In the genomic region with DNA sequence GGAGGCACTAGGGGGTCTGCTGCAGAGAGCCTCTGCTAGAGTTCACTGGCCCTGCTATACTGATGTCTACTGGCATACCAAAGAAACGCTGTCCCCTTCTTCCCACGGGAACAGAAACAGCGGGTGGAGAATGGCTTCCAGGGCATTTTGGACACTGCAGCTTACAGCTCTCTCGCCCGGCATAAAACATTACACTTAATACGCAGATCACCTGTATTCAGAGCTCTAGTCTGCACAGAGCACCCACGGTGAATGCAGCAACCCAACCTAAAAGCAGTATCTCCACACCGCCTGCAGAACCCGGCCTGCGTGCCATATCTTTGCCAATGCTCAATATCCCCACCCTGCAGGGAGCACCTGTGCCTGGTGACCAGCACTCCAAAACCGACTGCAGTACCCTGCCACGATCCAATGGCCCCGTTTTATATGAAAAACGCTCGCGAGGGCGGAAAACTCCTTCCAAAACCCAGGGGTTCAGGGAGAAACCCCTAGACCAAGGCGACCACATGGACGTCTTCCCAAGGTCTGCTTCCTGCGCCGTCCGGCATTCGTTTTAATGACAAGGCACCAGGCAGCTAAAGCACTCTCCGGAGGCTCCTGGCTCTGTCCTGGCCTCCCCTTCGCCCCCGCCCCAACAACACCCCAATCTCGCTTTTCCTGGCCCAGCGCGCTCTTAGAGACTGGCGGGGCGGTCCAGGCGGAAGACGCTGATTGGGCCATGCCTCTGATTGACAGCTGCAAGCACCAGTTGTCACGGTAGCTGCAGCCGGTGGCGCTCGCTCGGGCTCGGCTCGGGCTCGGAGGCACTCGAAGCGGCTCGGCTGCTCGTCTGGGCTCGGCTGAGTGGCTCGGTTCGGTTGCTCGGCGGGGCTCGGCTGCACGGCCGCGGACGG, we compare ENCODE assay signal across 8 mouse cellular contexts. TPM values are rescaled to one million over a fixed set of nuclear protein-coding genes. Genes with fewer than 3 reads are reported as not detected.
A peak's percentile ranks its signal among the peaks of the same experiment; 100 is the strongest.
DNase-seq lines count a peak whose midpoint lies in the region; ATAC-seq lines count a peak whose summit lies in the region.

A gene (plus strand): TSS at position 846 of the 893 bp plus-strand sequence.

- no peaks in the 10 kb centered on the region; the same call in 1 of the 2 replicates for H3K27me3 ChIP-seq in forebrain, embryonic 13.5 days
- H3K27me3 ChIP-seq in heart, embryonic 16.5 days (ENCODE audit: control insufficient read depth, insufficient read depth, low read length): peaks cover 83% of the 10 kb centered on the region
- peaks cover 83% of the 10 kb centered on the region for H3K27me3 ChIP-seq in liver, embryonic 11.5 days (replicated peaks; ENCODE audit: control insufficient read depth, insufficient read depth, low read length)
- peaks cover 41% of the 10 kb centered on the region for H3K27me3 ChIP-seq in stomach, embryonic 14.5 days (ENCODE audit: control insufficient read depth, insufficient read depth, low read length)

- no peaks in the 10 kb centered on the region for H3K9me3 ChIP-seq in forebrain, embryonic 13.5 days (replicated peaks)
- H3K9me3 ChIP-seq in heart, embryonic 16.5 days (replicated peaks; ENCODE audit: control insufficient read depth, low read length): peaks cover 5% of the 10 kb centered on the region
- H3K9me3 ChIP-seq in liver, embryonic 11.5 days (ENCODE audit: control insufficient read depth, low read length): no peaks in the 10 kb centered on the region
- no peaks in the 10 kb centered on the region for H3K9me3 ChIP-seq in stomach, embryonic 14.5 days (ENCODE audit: control insufficient read depth, low read depth, low read length)

- H3K27ac ChIP-seq in forebrain, embryonic 13.5 days: peak within 1 kb of the TSS; percentile 98
- no peak within 1 kb of the TSS for H3K27ac ChIP-seq in heart, embryonic 16.5 days (ENCODE audit: low read length)
- H3K27ac ChIP-seq in liver, embryonic 11.5 days (ENCODE audit: low read depth, low read length): no peak within 1 kb of the TSS
- no peak within 1 kb of the TSS for H3K27ac ChIP-seq in stomach, embryonic 14.5 days (ENCODE audit: low read length)

- H3K4me2 ChIP-seq in forebrain, embryonic 13.5 days: peak within 1 kb of the TSS; percentile 93
- H3K4me2 ChIP-seq in heart, embryonic 16.5 days (ENCODE audit: low read depth, low read length): peak within 1 kb of the TSS; percentile 80
- H3K4me2 ChIP-seq in liver, embryonic 11.5 days: peak within 1 kb of the TSS; percentile 71
- H3K4me2 ChIP-seq in stomach, embryonic 14.5 days (replicated peaks; ENCODE audit: low read depth, low read length): peak within 1 kb of the TSS; percentile 82

- peak; percentile 97 for ATAC-seq in CD4-positive, CD25-positive, alpha-beta regulatory T cell, adult 4 months
- ATAC-seq in forebrain, embryonic 13.5 days: peak; percentile 96
- peak; percentile 96 for ATAC-seq in heart, embryonic 16.5 days (replicated peaks; ENCODE audit: extremely low read depth, insufficient read depth, low FRiP score)
- peak; percentile 90 for ATAC-seq in liver, embryonic 11.5 days (replicated peaks; ENCODE audit: low FRiP score)
- peak; percentile 92 for ATAC-seq in stomach, embryonic 14.5 days (ENCODE audit: insufficient number of reproducible peaks, insufficient read depth, low FRiP score, low read depth)

- peaks cover 66% of the 10 kb centered on the region for H3K4me1 ChIP-seq in forebrain, embryonic 13.5 days
- H3K4me1 ChIP-seq in heart, embryonic 16.5 days (ENCODE audit: control insufficient read depth, insufficient read depth, low read length): 0 out of 2 replicates have a peak, but pooled peaks cover 3% of the 10 kb centered on the region
- H3K4me1 ChIP-seq in liver, embryonic 11.5 days (replicated peaks; ENCODE audit: control insufficient read depth, insufficient read depth, low read length): peaks cover 4% of the 10 kb centered on the region; the same call in 1 of the 2 replicates
- H3K4me1 ChIP-seq in stomach, embryonic 14.5 days (ENCODE audit: control insufficient read depth, insufficient read depth, low read length): peaks cover 8% of the 10 kb centered on the region; the same call in 1 of the 2 replicates

- WGBS in forebrain, embryonic 13.5 days: 2% methylated on average over 51 of the region's 55 CpGs
- 2% methylated on average over 51 of the region's 55 CpGs for WGBS in heart, embryonic 16.5 days
- 3% methylated on average over 55 of the region's 55 CpGs for WGBS in liver, embryonic 11.5 days
- WGBS in stomach, embryonic 14.5 days: 2% methylated on average over 55 of the region's 55 CpGs

- H3K36me3 ChIP-seq in forebrain, embryonic 13.5 days (ENCODE audit: poor library complexity, severe bottlenecking): peaks cover 9% of the 10 kb centered on the region
- no peaks in the 10 kb centered on the region for H3K36me3 ChIP-seq in heart, embryonic 16.5 days (ENCODE audit: control insufficient read depth, insufficient read depth)
- H3K36me3 ChIP-seq in liver, embryonic 11.5 days (ENCODE audit: control insufficient read depth, insufficient read depth, low read length): no peaks in the 10 kb centered on the region
- no peaks in the 10 kb centered on the region for H3K36me3 ChIP-seq in stomach, embryonic 14.5 days (ENCODE audit: control insufficient read depth, insufficient read depth, low read length)

- DNase-seq in c-Kit-positive CD71-positive TER-119-positive erythroid progenitor cells, embryonic 14.5 days (ENCODE audit: low spot score): peak; percentile 57
- DNase-seq in kidney, postnatal 14 days: peak; percentile 97
- DNase-seq in liver, embryonic 11.5 days (ENCODE audit: low spot score): peak; percentile 86
- DNase-seq in neural tube, embryonic 10.5 days (ENCODE audit: extremely low spot score, low spot score): peak; percentile 93

- H3K9ac ChIP-seq in forebrain, embryonic 13.5 days: peak within 1 kb of the TSS; percentile 98
- peak within 1 kb of the TSS; percentile 30; the same call in 1 of the 2 replicates for H3K9ac ChIP-seq in heart, embryonic 16.5 days (ENCODE audit: low read length)
- 0 out of 2 replicates have a peak within 1 kb of the TSS, but pooled peaks have one; percentile 16 for H3K9ac ChIP-seq in liver, embryonic 11.5 days (ENCODE audit: low read depth, low read length)
- peak within 1 kb of the TSS; percentile 46; the same call in 1 of the 2 replicates for H3K9ac ChIP-seq in stomach, embryonic 14.5 days (replicated peaks; ENCODE audit: low read depth, low read length)

- H3K4me3 ChIP-seq in forebrain, embryonic 13.5 days: peak within 1 kb of the TSS; percentile 97
- H3K4me3 ChIP-seq in heart, embryonic 16.5 days (ENCODE audit: low read length): peak within 1 kb of the TSS; percentile 53
- peak within 1 kb of the TSS; percentile 54 for H3K4me3 ChIP-seq in liver, embryonic 11.5 days (ENCODE audit: low read depth, low read length)
- peak within 1 kb of the TSS; percentile 44 for H3K4me3 ChIP-seq in stomach, embryonic 14.5 days (ENCODE audit: low read depth, low read length)

RNA-seq across cellular contexts. Expression of the gene that starts here (rescaled TPM):
- polyA plus RNA-seq in CD4-positive, CD25-positive, alpha-beta regulatory T cell, adult 4 months (2017; shearing (Covaris generic)): under 1 TPM; 0.29 to 0.52 TPM
- 20.4 and 22.7 TPM in 2 replicates for polyA plus RNA-seq in forebrain, embryonic 13.5 days (2015; fragmentation: Nextera tagmentation; extraction: Ambion mirVana)
- 0.28 and 0.32 TPM in 2 replicates for polyA plus RNA-seq in heart, embryonic 16.5 days (2015; fragmentation: Nextera tagmentation; extraction: Ambion mirVana)
- 0.34 and 0.61 TPM in 2 replicates for polyA plus RNA-seq in liver, embryonic 11.5 days (2014; fragmentation: Nextera tagmentation; extraction: Ambion mirVana)
- 1.6 and 2.6 TPM in 2 replicates for polyA plus RNA-seq in stomach, embryonic 14.5 days (2014; fragmentation: Nextera tagmentation; extraction: Ambion mirVana)

Comparison
In these comparisons a context has a peak if more than half of its experiments do, and no peak if none do; other contexts are left out.
1. Peak in ATAC-seq in CD4-positive, CD25-positive, alpha-beta regulatory T cell, adult 4 months; RNA of the gene not detected or under 1 TPM.
2. Peak in ATAC-seq, H3K4me3 ChIP-seq, H3K9ac ChIP-seq and H3K4me2 ChIP-seq in heart, embryonic 16.5 days; RNA of the gene not detected or under 1 TPM.
3. Peak in DNase-seq, ATAC-seq, H3K4me3 ChIP-seq, H3K9ac ChIP-seq and H3K4me2 ChIP-seq in liver, embryonic 11.5 days; RNA of the gene not detected or under 1 TPM.
4. H3K4me3 ChIP-seq: peak in every context shown above with its lines; median percentile 97 in forebrain, embryonic 13.5 days; 54 in liver, embryonic 11.5 days; 53 in heart, embryonic 16.5 days; 44 in stomach, embryonic 14.5 days.
5. H3K9ac ChIP-seq: peak in every context shown above with its lines; median percentile 98 in forebrain, embryonic 13.5 days; 46 in stomach, embryonic 14.5 days; 30 in heart, embryonic 16.5 days; 16 in liver, embryonic 11.5 days.